Mouse (Mus musculus): ENCODE results near the gene Sbf2.

GRCm38 (mm10) chr7:110414276-110414675 is 200.4 kb downstream of the Sbf2 start:
- no peak for TF ChIP-seq POLR2A (IDR thresholded peaks at IDR 0.05; ENCODE audit: borderline replicate concordance, low read depth, low read length)
- no peak for TF ChIP-seq CTCF (IDR thresholded peaks at IDR 0.05; ENCODE audit: low read depth, low read length)
